Mouse (Mus musculus): ENCODE measurements around the gene Sox9. TPM values are rescaled to one million over a fixed set of nuclear protein-coding genes. Genes with fewer than 3 reads are reported as not detected.

The Sox9 gene
- polyA plus RNA-seq, 1 experiment = 14.6 TPM

GRCm38 (mm10) chr11:112780394-112780920, 1.6 kb upstream of the Sox9 start:
- Histone ChIP-seq H3K4me1 (ENCODE audit: control insufficient read depth, insufficient read depth, low read length) (no peaks in the 10 kb centered on the region), H3K27ac (ENCODE audit: insufficient read depth, low read length) (no peak overlapping the region), H3K4me3 (ENCODE audit: insufficient read depth, low read length) (peak overlapping the region; percentile 48; the same call in 1 of the 2 replicates)
- no peak for TF ChIP-seq CTCF (IDR thresholded peaks at IDR 0.05; ENCODE audit: borderline replicate concordance, insufficient read depth, low read length)
- no peak for TF ChIP-seq POLR2A (IDR thresholded peaks at IDR 0.05; ENCODE audit: low read depth, low read length)

- H3K4me1 ChIP-seq (ENCODE audit: control insufficient read depth, insufficient read depth, low read length) = no peaks in the 10 kb centered on the region
- peak overlapping the region; percentile 81 for H3K27ac ChIP-seq (ENCODE audit: insufficient read depth, low read length)
- H3K4me3 ChIP-seq (ENCODE audit: insufficient read depth, low read length) = peak overlapping the region; percentile 48
- TF ChIP-seq POLR2A (IDR thresholded peaks at IDR 0.05; ENCODE audit: low read depth, low read length) = 0 out of 2 replicates have a peak, but pooled peaks have one; percentile 40
- no peak for TF ChIP-seq CTCF (IDR thresholded peaks at IDR 0.05; ENCODE audit: borderline replicate concordance, insufficient read depth, low read length)
Measured at GRCm38 (mm10) chr11:112781035-112781911, 751 bp upstream of the Sox9 start.

DNA sequence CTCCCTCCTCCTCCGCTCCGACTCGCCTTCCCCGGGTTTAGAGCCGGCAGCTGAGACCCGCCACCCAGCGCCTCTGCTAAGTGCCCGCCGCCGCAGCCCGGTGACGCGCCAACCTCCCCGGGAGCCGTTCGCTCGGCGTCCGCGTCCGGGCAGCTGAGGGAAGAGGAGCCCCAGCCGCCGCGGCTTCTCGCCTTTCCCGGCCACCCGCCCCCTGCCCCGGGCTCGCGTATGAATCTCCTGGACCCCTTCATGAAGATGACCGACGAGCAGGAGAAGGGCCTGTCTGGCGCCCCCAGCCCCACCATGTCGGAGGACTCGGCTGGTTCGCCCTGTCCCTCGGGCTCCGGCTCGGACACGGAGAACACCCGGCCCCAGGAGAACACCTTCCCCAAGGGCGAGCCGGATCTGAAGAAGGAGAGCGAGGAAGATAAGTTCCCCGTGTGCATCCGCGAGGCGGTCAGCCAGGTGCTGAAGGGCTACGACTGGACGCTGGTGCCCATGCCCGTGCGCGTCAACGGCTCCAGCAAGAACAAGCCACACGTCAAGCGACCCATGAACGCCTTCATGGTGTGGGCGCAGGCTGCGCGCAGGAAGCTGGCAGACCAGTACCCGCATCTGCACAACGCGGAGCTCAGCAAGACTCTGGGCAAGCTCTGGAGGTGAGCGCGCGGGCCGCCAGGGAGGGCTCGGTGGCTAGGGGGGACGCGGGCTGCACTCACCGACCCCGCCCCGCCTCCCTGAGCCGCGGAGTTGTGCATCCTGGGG, 515 bp downstream of the Sox9 start:
- peak overlapping the region; percentile 84 for H3K27ac ChIP-seq (ENCODE audit: insufficient read depth, low read length)
- peak; percentile 36; the same call in 1 of the 2 replicates for TF ChIP-seq POLR2A (IDR thresholded peaks at IDR 0.05; ENCODE audit: low read depth, low read length)
- TF ChIP-seq CTCF (IDR thresholded peaks at IDR 0.05; ENCODE audit: borderline replicate concordance, insufficient read depth, low read length) = no peak
- H3K4me3 ChIP-seq (ENCODE audit: insufficient read depth, low read length) = peak overlapping the region; percentile 76
- H3K4me1 ChIP-seq (ENCODE audit: control insufficient read depth, insufficient read depth, low read length) = peaks cover 3% of the 10 kb centered on the region; the same call in 1 of the 2 replicates

GRCm38 (mm10) chr11:112783401-112784346, 1.6 kb downstream of the Sox9 start:
- peaks cover 3% of the 10 kb centered on the region; the same call in 1 of the 2 replicates for H3K4me1 ChIP-seq (ENCODE audit: control insufficient read depth, insufficient read depth, low read length)
- H3K4me3 ChIP-seq (ENCODE audit: insufficient read depth, low read length) = peak overlapping the region; percentile 76
- peak overlapping the region; percentile 28; the same call in 1 of the 2 replicates for H3K27ac ChIP-seq (ENCODE audit: insufficient read depth, low read length)
- TF ChIP-seq CTCF (IDR thresholded peaks at IDR 0.05; ENCODE audit: borderline replicate concordance, insufficient read depth, low read length) = no peak
- TF ChIP-seq POLR2A (IDR thresholded peaks at IDR 0.05; ENCODE audit: low read depth, low read length) = no peak

- H3K27ac ChIP-seq (ENCODE audit: insufficient read depth, low read length) = no peak overlapping the region
- peak overlapping the region; percentile 76 for H3K4me3 ChIP-seq (ENCODE audit: insufficient read depth, low read length)
- TF ChIP-seq POLR2A (IDR thresholded peaks at IDR 0.05; ENCODE audit: low read depth, low read length) (no peak), CTCF (IDR thresholded peaks at IDR 0.05; ENCODE audit: borderline replicate concordance, insufficient read depth, low read length) (no peak)
- H3K4me1 ChIP-seq (ENCODE audit: control insufficient read depth, insufficient read depth, low read length) = peaks cover 3% of the 10 kb centered on the region; the same call in 1 of the 2 replicates
Measured at GRCm38 (mm10) chr11:112784347-112784902, 2.4 kb downstream of the Sox9 start.

DNA sequence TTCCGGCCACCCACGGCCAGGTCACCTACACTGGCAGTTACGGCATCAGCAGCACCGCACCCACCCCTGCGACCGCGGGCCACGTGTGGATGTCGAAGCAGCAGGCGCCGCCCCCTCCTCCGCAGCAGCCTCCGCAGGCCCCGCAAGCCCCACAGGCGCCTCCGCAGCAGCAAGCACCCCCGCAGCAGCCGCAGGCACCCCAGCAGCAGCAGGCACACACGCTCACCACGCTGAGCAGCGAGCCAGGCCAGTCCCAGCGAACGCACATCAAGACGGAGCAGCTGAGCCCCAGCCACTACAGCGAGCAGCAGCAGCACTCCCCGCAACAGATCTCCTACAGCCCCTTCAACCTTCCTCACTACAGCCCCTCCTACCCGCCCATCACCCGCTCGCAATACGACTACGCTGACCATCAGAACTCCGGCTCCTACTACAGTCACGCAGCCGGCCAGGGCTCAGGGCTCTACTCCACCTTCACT, 2.9 kb downstream of the Sox9 start:
- Histone ChIP-seq H3K4me1 (ENCODE audit: control insufficient read depth, insufficient read depth, low read length) (peaks cover 3% of the 10 kb centered on the region; the same call in 1 of the 2 replicates), H3K27ac (ENCODE audit: insufficient read depth, low read length) (no peak overlapping the region)
- no peak for TF ChIP-seq POLR2A (IDR thresholded peaks at IDR 0.05; ENCODE audit: low read depth, low read length)

GRCm38 (mm10) chr11:112785581-112785980, 3.6 kb downstream of the Sox9 start:
- peak overlapping the region; percentile 17; the same call in 1 of the 2 replicates for H3K4me3 ChIP-seq (ENCODE audit: insufficient read depth, low read length)
- H3K27ac ChIP-seq (ENCODE audit: insufficient read depth, low read length) = no peak overlapping the region
- H3K4me1 ChIP-seq (ENCODE audit: control insufficient read depth, insufficient read depth, low read length) = peaks cover 3% of the 10 kb centered on the region; the same call in 1 of the 2 replicates
- TF ChIP-seq CTCF (IDR thresholded peaks at IDR 0.05; ENCODE audit: borderline replicate concordance, insufficient read depth, low read length) (no peak), POLR2A (IDR thresholded peaks at IDR 0.05; ENCODE audit: low read depth, low read length) (no peak)

More for the DNA sequence above, 2.9 kb downstream of the Sox9 start:
- peak overlapping the region; percentile 76 for H3K4me3 ChIP-seq (ENCODE audit: insufficient read depth, low read length)

DNA sequence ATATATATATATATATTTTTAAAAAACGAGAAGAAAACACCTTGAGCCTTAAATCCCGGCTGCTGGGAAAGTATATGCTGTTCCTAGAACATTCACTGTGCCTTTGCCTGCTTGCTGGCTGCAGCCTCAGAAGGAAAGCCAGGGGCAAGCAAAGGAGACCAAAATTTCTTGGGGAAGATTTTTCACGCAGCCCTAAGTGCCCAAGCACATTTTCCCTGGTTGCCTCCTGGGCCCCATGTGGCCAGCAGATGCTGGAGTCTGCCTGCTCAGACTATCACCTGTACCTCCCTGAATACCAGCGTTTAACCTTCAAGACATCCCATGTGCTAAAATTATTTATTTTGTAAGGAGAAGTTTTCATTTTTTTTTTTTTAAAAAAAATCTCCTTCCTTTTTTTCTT, 4.4 kb downstream of the Sox9 start:
- Histone ChIP-seq H3K4me1 (ENCODE audit: control insufficient read depth, insufficient read depth, low read length) (peaks cover 3% of the 10 kb centered on the region; the same call in 1 of the 2 replicates), H3K4me3 (ENCODE audit: insufficient read depth, low read length) (no peak overlapping the region), H3K27ac (ENCODE audit: insufficient read depth, low read length) (no peak overlapping the region)
- TF ChIP-seq POLR2A (IDR thresholded peaks at IDR 0.05; ENCODE audit: low read depth, low read length) (no peak), CTCF (IDR thresholded peaks at IDR 0.05; ENCODE audit: borderline replicate concordance, insufficient read depth, low read length) (no peak)

All from embryonic fibroblast, embryonic 13.5 days (primary cell).